Mouse (Mus musculus): ENCODE results near the gene Atp5b. TPM values are rescaled to one million over a fixed set of nuclear protein-coding genes. Genes with fewer than 3 reads are reported as not detected.
A peak's percentile ranks its signal among the peaks of the same experiment; 100 is the strongest.
"Not testable (repeated sequence)": the region's sequence is repeated elsewhere in the genome, so short reads cannot be mapped to it uniquely, and the experiment has no call there.

Atp5b gene
- polyA plus RNA-seq, 1 experiment from 2014 or later = 2,200 TPM

DNA sequence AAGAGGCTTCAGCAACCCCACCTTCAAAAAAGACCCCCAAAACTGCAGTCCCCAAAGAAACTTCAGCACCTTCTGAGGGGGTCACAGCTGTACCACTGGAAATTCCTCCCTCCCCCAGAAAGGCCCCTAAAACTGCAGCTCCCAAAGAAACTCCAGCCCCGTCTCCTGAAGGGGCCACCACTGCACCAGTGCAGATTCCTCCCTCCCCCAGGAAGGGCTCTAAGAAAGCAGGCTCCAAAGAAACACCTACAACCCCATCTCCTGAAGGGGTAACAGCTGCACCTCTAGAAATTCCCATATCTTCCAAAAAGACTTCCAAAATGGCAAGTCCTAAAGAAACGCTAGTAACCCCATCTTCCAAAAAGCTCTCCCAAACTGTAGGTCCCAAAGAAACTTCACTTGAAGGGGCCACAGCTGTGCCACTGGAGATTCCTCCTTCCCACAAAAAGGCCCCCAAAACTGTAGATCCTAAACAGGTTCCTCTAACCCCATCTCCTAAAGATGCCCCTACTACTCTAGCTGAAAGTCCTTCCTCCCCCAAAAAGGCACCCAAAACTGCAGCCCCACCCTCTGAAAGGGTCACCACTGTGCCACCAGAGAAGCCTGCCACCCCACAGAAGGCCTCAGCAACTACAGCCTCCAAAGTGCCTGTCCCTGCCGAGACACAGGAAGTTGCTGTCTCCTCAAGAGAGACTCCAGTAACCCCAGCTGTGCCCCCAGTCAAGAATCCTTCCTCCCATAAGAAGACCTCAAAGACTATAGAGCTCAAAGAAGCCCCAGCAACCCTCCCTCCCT is 39.8 kb upstream of the Atp5b start:
- H3K4me2 ChIP-seq (ENCODE audit: low read depth, low read length, severe bottlenecking) = no peak overlapping the region
- peaks cover 3% of the 10 kb centered on the region; the same call in 1 of the 2 replicates for H3K4me1 ChIP-seq (replicated peaks; ENCODE audit: control insufficient read depth, insufficient read depth, low read length)
- H3K4me3 ChIP-seq (ENCODE audit: low read depth, low read length) = no peak overlapping the region
- ATAC-seq (replicated peaks; ENCODE audit: low FRiP score) (no peak), DNase-seq (ENCODE audit: low spot score) (no peak)
- WGBS = 73% methylated on average over 3 of the region's 3 CpGs
- no peaks in the 10 kb centered on the region for H3K27me3 ChIP-seq (ENCODE audit: control insufficient read depth, insufficient read depth, low read length)
- H3K36me3 ChIP-seq (ENCODE audit: control insufficient read depth, insufficient read depth, low read length) = peaks cover 16% of the 10 kb centered on the region
- H3K27ac ChIP-seq (ENCODE audit: low read depth, low read length) = no peak overlapping the region
- no peak overlapping the region for H3K9ac ChIP-seq (ENCODE audit: low read length)
- no peaks in the 10 kb centered on the region for H3K9me3 ChIP-seq (ENCODE audit: control insufficient read depth, low read length)

DNA sequence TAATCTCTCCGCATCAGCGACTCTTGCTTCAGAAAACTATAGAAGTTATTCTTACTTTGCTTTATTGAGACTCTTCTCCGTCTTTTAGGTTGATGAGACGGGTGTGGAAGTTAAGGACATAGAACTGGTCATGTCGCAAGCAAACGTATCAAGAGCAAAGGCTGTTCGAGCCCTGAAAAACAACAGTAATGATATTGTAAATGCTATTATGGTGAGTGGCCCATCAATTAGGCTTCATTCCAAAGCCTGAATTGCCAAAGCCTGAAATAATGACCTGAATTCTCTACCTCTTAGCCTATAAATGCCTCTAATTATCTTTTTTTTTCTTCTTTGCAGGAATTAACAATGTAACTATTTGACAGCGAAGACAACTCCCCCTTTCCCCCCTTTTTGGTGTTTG is 34.9 kb upstream of the Atp5b start:
- ATAC-seq (replicated peaks; ENCODE audit: low FRiP score) = no peak
- 94% methylated on average over 8 of the region's 8 CpGs for WGBS
- no peaks in the 10 kb centered on the region for H3K9me3 ChIP-seq (ENCODE audit: control insufficient read depth, low read length)
- H3K9ac ChIP-seq (ENCODE audit: low read length) = no peak overlapping the region
- peaks cover 26% of the 10 kb centered on the region for H3K36me3 ChIP-seq (ENCODE audit: control insufficient read depth, insufficient read depth, low read length)
- H3K4me2 ChIP-seq (ENCODE audit: low read depth, low read length, severe bottlenecking) = no peak overlapping the region
- no peaks in the 10 kb centered on the region for H3K27me3 ChIP-seq (ENCODE audit: control insufficient read depth, insufficient read depth, low read length)
- H3K27ac ChIP-seq (ENCODE audit: low read depth, low read length) = no peak overlapping the region
- H3K4me3 ChIP-seq (ENCODE audit: low read depth, low read length) = no peak overlapping the region
- H3K4me1 ChIP-seq (replicated peaks; ENCODE audit: control insufficient read depth, insufficient read depth, low read length) = no peaks in the 10 kb centered on the region
- no peak for DNase-seq (ENCODE audit: low spot score)

DNA sequence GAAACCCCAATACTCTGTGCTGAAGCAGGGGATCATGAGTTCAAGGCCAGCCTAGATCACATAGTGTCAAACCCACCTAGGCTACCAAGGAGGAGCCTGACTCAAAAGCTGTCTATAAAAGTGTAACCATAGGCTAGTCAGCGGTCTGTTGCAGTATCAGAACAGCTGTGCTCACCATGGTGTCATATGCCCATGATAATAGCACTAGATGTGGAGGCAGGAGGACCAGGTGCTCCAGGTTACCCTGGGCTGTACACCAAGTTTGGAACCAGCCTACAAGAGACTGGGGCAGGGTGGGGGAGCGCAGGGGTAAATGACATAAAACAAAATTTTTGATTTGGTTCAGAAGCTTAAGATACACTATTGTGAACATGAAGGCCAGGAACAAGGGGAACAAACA is 33.3 kb upstream of the Atp5b start:
- WGBS = 92% methylated on average over 2 of the region's 2 CpGs
- no peaks in the 10 kb centered on the region for H3K4me1 ChIP-seq (replicated peaks; ENCODE audit: control insufficient read depth, insufficient read depth, low read length)
- H3K27ac ChIP-seq (ENCODE audit: low read depth, low read length) = no peak overlapping the region
- no peak overlapping the region for H3K4me3 ChIP-seq (ENCODE audit: low read depth, low read length)
- ATAC-seq (replicated peaks; ENCODE audit: low FRiP score) (no peak), DNase-seq (ENCODE audit: low spot score) (no peak)
- peaks cover 17% of the 10 kb centered on the region for H3K36me3 ChIP-seq (ENCODE audit: control insufficient read depth, insufficient read depth, low read length)
- no peaks in the 10 kb centered on the region for H3K9me3 ChIP-seq (ENCODE audit: control insufficient read depth, low read length)
- H3K4me2 ChIP-seq (ENCODE audit: low read depth, low read length, severe bottlenecking) = no peak overlapping the region
- no peak overlapping the region for H3K9ac ChIP-seq (ENCODE audit: low read length)
- H3K27me3 ChIP-seq (ENCODE audit: control insufficient read depth, insufficient read depth, low read length) = no peaks in the 10 kb centered on the region

DNA sequence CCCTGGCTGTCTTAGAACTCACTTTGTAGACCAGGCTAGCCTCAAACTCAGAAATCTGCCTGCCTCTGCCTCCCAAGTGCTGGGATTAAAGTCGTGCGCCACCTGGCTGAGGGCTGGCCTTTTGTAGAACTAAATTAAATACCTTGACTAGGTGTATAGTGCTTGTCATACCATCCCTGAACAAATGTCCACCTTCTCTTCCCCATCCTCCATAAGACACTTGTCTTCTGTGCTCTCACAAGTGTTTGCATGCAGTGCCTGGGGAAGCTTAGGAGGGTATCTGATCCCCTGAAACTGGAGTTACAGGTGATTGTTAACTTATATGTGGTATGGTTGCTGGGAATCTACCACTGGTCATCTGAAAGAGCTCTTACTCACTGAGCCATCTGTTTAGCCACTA is 32.7 kb upstream of the Atp5b start:
- no peaks in the 10 kb centered on the region for H3K4me1 ChIP-seq (replicated peaks; ENCODE audit: control insufficient read depth, insufficient read depth, low read length)

DNA sequence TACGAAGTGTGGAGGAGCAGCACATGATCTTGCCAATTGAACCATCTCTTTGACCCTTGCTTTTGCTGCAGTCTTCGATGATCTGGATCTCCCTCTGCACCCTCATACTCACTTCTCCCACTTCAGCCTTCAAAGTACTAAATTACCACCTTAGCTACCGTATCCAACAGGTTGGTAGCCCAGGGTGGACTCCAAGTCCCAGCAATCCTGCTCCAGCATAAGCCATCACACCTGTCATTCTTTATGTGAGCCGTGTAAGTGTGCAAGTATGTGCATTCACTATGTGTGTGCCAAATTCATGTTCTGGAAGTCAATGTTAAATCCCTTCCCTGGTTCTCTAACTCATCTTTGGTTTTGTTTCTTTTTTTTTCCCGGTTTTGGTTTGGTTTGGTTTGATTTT is 31.5 kb upstream of the Atp5b start:
- Histone ChIP-seq H3K36me3 (ENCODE audit: control insufficient read depth, insufficient read depth, low read length) (peaks cover 15% of the 10 kb centered on the region), H3K27ac (ENCODE audit: low read depth, low read length) (no peak overlapping the region), H3K4me2 (ENCODE audit: low read depth, low read length, severe bottlenecking) (no peak overlapping the region), H3K27me3 (ENCODE audit: control insufficient read depth, insufficient read depth, low read length) (no peaks in the 10 kb centered on the region), H3K4me1 (replicated peaks; ENCODE audit: control insufficient read depth, insufficient read depth, low read length) (no peaks in the 10 kb centered on the region), H3K9me3 (ENCODE audit: control insufficient read depth, low read length) (no peaks in the 10 kb centered on the region), H3K4me3 (ENCODE audit: low read depth, low read length) (no peak overlapping the region), H3K9ac (ENCODE audit: low read length) (no peak overlapping the region)
- WGBS = 96% methylated on average over 5 of the region's 5 CpGs
- no peak for DNase-seq (ENCODE audit: low spot score)
- ATAC-seq (replicated peaks; ENCODE audit: low FRiP score) = no peak

More for the DNA sequence above, 32.7 kb upstream of the Atp5b start:
- Histone ChIP-seq H3K27me3 (ENCODE audit: control insufficient read depth, insufficient read depth, low read length) (no peaks in the 10 kb centered on the region), H3K4me2 (ENCODE audit: low read depth, low read length, severe bottlenecking) (no peak overlapping the region), H3K27ac (ENCODE audit: low read depth, low read length) (no peak overlapping the region), H3K9me3 (ENCODE audit: control insufficient read depth, low read length) (no peaks in the 10 kb centered on the region), H3K4me3 (ENCODE audit: low read depth, low read length) (no peak overlapping the region), H3K9ac (ENCODE audit: low read length) (no peak overlapping the region), H3K36me3 (ENCODE audit: control insufficient read depth, insufficient read depth, low read length) (peaks cover 17% of the 10 kb centered on the region)
- DNase-seq (ENCODE audit: low spot score) (no peak), ATAC-seq (replicated peaks; ENCODE audit: low FRiP score) (no peak)
- WGBS = 84% methylated on average over 2 of the region's 2 CpGs

DNA sequence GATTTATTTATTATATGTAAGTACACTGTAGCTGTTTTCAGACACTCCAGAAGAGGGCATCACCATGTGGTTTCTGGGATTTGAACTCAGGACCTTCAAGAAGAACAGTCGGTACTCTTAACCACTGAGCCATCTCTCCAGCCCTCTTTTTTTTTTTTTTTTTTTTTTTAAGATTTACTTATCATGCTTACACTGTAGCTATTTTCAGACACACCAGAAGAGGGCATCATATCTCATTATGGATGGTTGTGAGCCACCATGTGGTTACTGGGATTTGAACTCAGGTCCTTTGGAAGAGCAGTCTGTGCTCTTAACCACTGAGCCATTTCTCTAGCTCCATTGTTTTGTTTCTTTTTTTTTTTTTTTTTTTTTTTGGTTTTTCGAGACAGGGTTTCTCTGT is 30.9 kb upstream of the Atp5b start:
- not testable (repeated sequence) for DNase-seq (ENCODE audit: low spot score); H3K27me3 ChIP-seq (ENCODE audit: control insufficient read depth, insufficient read depth, low read length); H3K4me2 ChIP-seq (ENCODE audit: low read depth, low read length, severe bottlenecking); H3K4me1 ChIP-seq (replicated peaks; ENCODE audit: control insufficient read depth, insufficient read depth, low read length); H3K9ac ChIP-seq (ENCODE audit: low read length); H3K4me3 ChIP-seq (ENCODE audit: low read depth, low read length); H3K9me3 ChIP-seq (ENCODE audit: control insufficient read depth, low read length); H3K27ac ChIP-seq (ENCODE audit: low read depth, low read length); ATAC-seq (replicated peaks; ENCODE audit: low FRiP score)
- peaks cover 15% of the 10 kb centered on the region for H3K36me3 ChIP-seq (ENCODE audit: control insufficient read depth, insufficient read depth, low read length)
- WGBS = 100% methylated on average over 1 of the region's 2 CpGs

DNA sequence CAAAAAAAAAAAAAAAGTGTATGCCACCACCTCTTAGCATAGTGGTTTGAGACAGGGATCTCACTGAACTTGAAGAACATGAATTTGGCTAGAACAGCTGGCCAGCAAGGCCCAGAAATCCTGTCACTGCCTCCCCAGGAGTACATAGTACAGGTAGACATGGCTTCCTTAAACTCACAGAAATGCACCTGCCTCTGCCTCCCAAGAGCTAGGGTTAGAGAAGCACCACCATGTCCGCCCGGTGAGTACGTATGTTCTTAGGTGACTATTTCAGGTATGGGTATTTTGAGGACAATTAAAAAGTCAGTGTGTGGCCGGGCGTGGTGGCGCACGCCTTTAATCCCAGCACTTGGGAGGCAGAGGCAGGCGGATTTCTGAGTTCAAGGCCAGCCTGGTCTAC is 30.1 kb upstream of the Atp5b start:
- no peak for ATAC-seq (replicated peaks; ENCODE audit: low FRiP score)
- Histone ChIP-seq H3K4me1 (replicated peaks; ENCODE audit: control insufficient read depth, insufficient read depth, low read length) (peaks cover 3% of the 10 kb centered on the region; the same call in 1 of the 2 replicates), H3K4me3 (ENCODE audit: low read depth, low read length) (no peak overlapping the region), H3K36me3 (ENCODE audit: control insufficient read depth, insufficient read depth, low read length) (peaks cover 15% of the 10 kb centered on the region), H3K9ac (ENCODE audit: low read length) (no peak overlapping the region), H3K27ac (ENCODE audit: low read depth, low read length) (no peak overlapping the region), H3K27me3 (ENCODE audit: control insufficient read depth, insufficient read depth, low read length) (no peaks in the 10 kb centered on the region), H3K9me3 (ENCODE audit: control insufficient read depth, low read length) (no peaks in the 10 kb centered on the region), H3K4me2 (ENCODE audit: low read depth, low read length, severe bottlenecking) (no peak overlapping the region)
- WGBS = 95% methylated on average over 8 of the region's 8 CpGs
- DNase-seq (ENCODE audit: low spot score) = no peak

DNA sequence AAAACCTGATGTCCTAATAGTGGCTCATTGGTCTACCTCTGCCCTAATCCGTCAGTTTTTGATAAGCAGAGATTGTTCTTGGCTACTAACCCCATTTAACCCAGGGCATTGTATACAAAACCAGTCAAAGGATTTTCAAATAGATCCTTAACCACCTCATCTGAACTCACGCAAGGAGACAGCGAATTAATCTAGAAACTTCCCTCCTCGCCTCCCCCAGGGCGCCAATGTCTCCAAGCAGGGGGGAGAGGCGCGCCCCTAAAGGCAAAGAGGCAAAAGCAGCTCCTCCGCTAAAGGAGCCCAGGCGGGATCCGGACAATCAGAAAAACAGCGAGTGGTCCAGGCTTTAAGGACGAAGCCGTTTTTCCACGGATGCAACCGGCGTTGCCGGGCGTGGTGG is 24.9 kb upstream of the Atp5b start:
- Histone ChIP-seq H3K4me1 (replicated peaks; ENCODE audit: control insufficient read depth, insufficient read depth, low read length) (peaks cover 8% of the 10 kb centered on the region; the same call in 1 of the 2 replicates), H3K4me2 (ENCODE audit: low read depth, low read length, severe bottlenecking) (peak overlapping the region; percentile 81), H3K9ac (ENCODE audit: low read length) (peak overlapping the region; percentile 97), H3K27me3 (ENCODE audit: control insufficient read depth, insufficient read depth, low read length) (no peaks in the 10 kb centered on the region), H3K27ac (ENCODE audit: low read depth, low read length) (peak overlapping the region; percentile 99), H3K4me3 (ENCODE audit: low read depth, low read length) (peak overlapping the region; percentile 97), H3K9me3 (ENCODE audit: control insufficient read depth, low read length) (no peaks in the 10 kb centered on the region), H3K36me3 (ENCODE audit: control insufficient read depth, insufficient read depth, low read length) (peaks cover 2% of the 10 kb centered on the region; the same call in 1 of the 2 replicates)
- WGBS = under 1% methylated on average over 18 of the region's 18 CpGs
- no peak; the same call in 1 of the 2 replicates for ATAC-seq (replicated peaks; ENCODE audit: low FRiP score)
- DNase-seq (ENCODE audit: low spot score) = no peak
